Mouse (Mus musculus): ENCODE measurements around the gene Itga8.

GRCm38 (mm10) chr2:12329620-12330019 is 27.9 kb upstream of the Itga8 start:
- TF ChIP-seq CTCF (IDR thresholded peaks at IDR 0.05; ENCODE audit: insufficient read depth, low read depth, low read length) (no peak), POLR2A (IDR thresholded peaks at IDR 0.05; ENCODE audit: insufficient read depth, low read depth, low read length) (no peak)
